In genomic region chr1:120331841-120332240, GRCm38 (mm10) we compare ENCODE assay signal across 8 mouse cellular contexts. TPM values are rescaled to one million over a fixed set of nuclear protein-coding genes. Genes with fewer than 3 reads are reported as not detected.
DNase-seq lines count a peak whose midpoint lies in the region; ATAC-seq lines count a peak whose summit lies in the region.

No protein-coding gene starts in this region.

- no peak overlapping the region for H3K9ac ChIP-seq in forebrain, embryonic 11.5 days (ENCODE audit: low read length)
- no peak overlapping the region for H3K9ac ChIP-seq in forebrain, embryonic 16.5 days (replicated peaks; ENCODE audit: low read depth, low read length)

- H3K4me2 ChIP-seq in forebrain, embryonic 11.5 days (ENCODE audit: low read depth, low read length, severe bottlenecking) = no peak overlapping the region
- no peak overlapping the region for H3K4me2 ChIP-seq in forebrain, embryonic 16.5 days (ENCODE audit: low read length)

- H3K4me1 ChIP-seq in forebrain, embryonic 11.5 days (replicated peaks; ENCODE audit: control insufficient read depth, insufficient read depth, low read length) = no peaks in the 10 kb centered on the region
- no peaks in the 10 kb centered on the region for H3K4me1 ChIP-seq in forebrain, embryonic 16.5 days (replicated peaks; ENCODE audit: control insufficient read depth, insufficient read depth, low read length)

- ATAC-seq in forebrain, embryonic 11.5 days (replicated peaks; ENCODE audit: low FRiP score) = no peak
- ATAC-seq in forebrain, embryonic 16.5 days = no peak

- DNase-seq in forebrain, embryonic 11.5 days (ENCODE audit: low spot score) = peak; percentile 69
- peak; percentile 52 for DNase-seq in urinary bladder, postnatal 25 days (ENCODE audit: low spot score)
- DNase-seq in urinary bladder, postnatal 4 days (ENCODE audit: low spot score in 2 of 2) = no peak
- DNase-seq in kidney, postnatal 4 days = peak; percentile 85 to 89
- DNase-seq in yolk sac, embryonic 10.5 days (ENCODE audit: low spot score) = peak; percentile 32
- no peak for DNase-seq in gastrocnemius, adult 8-10 months (ENCODE audit: low spot score in 2 of 2)
- DNase-seq in layer of hippocampus, adult 9-11 months = no peak

- H3K9me3 ChIP-seq in forebrain, embryonic 11.5 days (ENCODE audit: control insufficient read depth, low read length) = no peaks in the 10 kb centered on the region
- no peaks in the 10 kb centered on the region for H3K9me3 ChIP-seq in forebrain, embryonic 16.5 days (ENCODE audit: control insufficient read depth, low read length)

- no peak overlapping the region for H3K4me3 ChIP-seq in forebrain, embryonic 11.5 days (ENCODE audit: low read depth, low read length)
- H3K4me3 ChIP-seq in forebrain, embryonic 16.5 days (replicated peaks; ENCODE audit: low read length) = no peak overlapping the region

- H3K36me3 ChIP-seq in forebrain, embryonic 11.5 days (ENCODE audit: control insufficient read depth, insufficient read depth, low read length) = no peaks in the 10 kb centered on the region
- no peaks in the 10 kb centered on the region for H3K36me3 ChIP-seq in forebrain, embryonic 16.5 days (ENCODE audit: control insufficient read depth, insufficient read depth)

- H3K27ac ChIP-seq in forebrain, embryonic 11.5 days (ENCODE audit: low read depth, low read length) = no peak overlapping the region
- H3K27ac ChIP-seq in forebrain, embryonic 16.5 days (ENCODE audit: low read length) = no peak overlapping the region

- 40% methylated on average over 6 of the region's 6 CpGs for WGBS in forebrain, embryonic 11.5 days
- 45% methylated on average over 6 of the region's 6 CpGs for WGBS in forebrain, embryonic 16.5 days

- H3K27me3 ChIP-seq in forebrain, embryonic 11.5 days (ENCODE audit: control insufficient read depth, insufficient read depth, low read length) = no peaks in the 10 kb centered on the region
- H3K27me3 ChIP-seq in forebrain, embryonic 16.5 days (replicated peaks; ENCODE audit: control insufficient read depth, insufficient read depth, low read length) = peaks cover 5% of the 10 kb centered on the region; the same call in 1 of the 2 replicates

RNA-seq across cellular contexts. Expression of gene C1ql2, which starts 8.5 kb away (rescaled TPM):
- polyA plus RNA-seq in forebrain, embryonic 11.5 days (2014; fragmentation: Nextera tagmentation; extraction: Ambion mirVana) = not detected in 2 replicates
- 0.47 and 0.81 TPM in 2 replicates for polyA plus RNA-seq in forebrain, embryonic 16.5 days (2015; fragmentation: Nextera tagmentation; extraction: Ambion mirVana)
- total RNA-seq in gastrocnemius, adult 8-10 months (2022) = not detected

RNA-seq across cellular contexts. Expression of gene Steap3, which starts 59.3 kb away (rescaled TPM):
- polyA plus RNA-seq in forebrain, embryonic 11.5 days (2014; fragmentation: Nextera tagmentation; extraction: Ambion mirVana) = 2.8 and 3.2 TPM in 2 replicates
- polyA plus RNA-seq in forebrain, embryonic 16.5 days (2015; fragmentation: Nextera tagmentation; extraction: Ambion mirVana) = 2.8 and 3.4 TPM in 2 replicates
- 10 to 100 TPM; 14.5 to 19.1 (median 17.8) TPM for total RNA-seq in gastrocnemius, adult 8-10 months (2022)

Comparison
In these comparisons a context has a peak if more than half of its experiments do, and no peak if none do; other contexts are left out.
1. DNase-seq: peak in forebrain, embryonic 11.5 days (single experiment), urinary bladder, postnatal 25 days (single experiment), kidney, postnatal 4 days (2 of 2) and yolk sac, embryonic 10.5 days (single experiment); none in urinary bladder, postnatal 4 days (0 of 2), gastrocnemius, adult 8-10 months (0 of 2) and layer of hippocampus, adult 9-11 months (single experiment).